Mouse (Mus musculus) gastrocnemius, adult 18-20 months (tissue): Measurements from ENCODE around the gene Fosb. TPM values are rescaled to one million over a fixed set of nuclear protein-coding genes. Genes with fewer than 3 reads are reported as not detected.

ENCODE experiments used
- DNase-seq: peaks from one replicate; pipeline ENCODE4 v3.0.0; 2021; ENCODE audit warnings: low spot score
- total RNA-seq, 2 experiments: library from RNA; stranded (reverse); gene quantifications; 2 replicates each; pipeline ENCODE4 v1.2.3; 2021

Gene Fosb
- total RNA-seq, 2 experiments from 2014 or later, result 0.57 to 2.5 TPM

GRCm38 (mm10) chr7:19331910-19332309 lies 22.1 kb upstream of the Fosb start:
- DNase-seq, result no peak

- DNase-seq, result no peak
These were observed 18.6 kb upstream of the Fosb start for GRCm38 (mm10) chr7:19328425-19328824.

- no peak for DNase-seq
These were observed 17.9 kb upstream of the Fosb start for GRCm38 (mm10) chr7:19327782-19328181.

GRCm38 (mm10) chr7:19327128-19327527 lies 17.3 kb upstream of the Fosb start:
- peak; percentile 94 for DNase-seq

GRCm38 (mm10) chr7:19326359-19326758 lies 16.5 kb upstream of the Fosb start:
- peak; percentile 91 for DNase-seq

- DNase-seq, result no peak
These were observed 15.7 kb upstream of the Fosb start for GRCm38 (mm10) chr7:19325262-19326199.

GRCm38 (mm10) chr7:19324221-19324620 lies 14.4 kb upstream of the Fosb start:
- DNase-seq, result no peak

- no peak for DNase-seq
These were observed 12.6 kb upstream of the Fosb start for GRCm38 (mm10) chr7:19322489-19322888.

GRCm38 (mm10) chr7:19321464-19321863 lies 11.6 kb upstream of the Fosb start:
- no peak for DNase-seq

- DNase-seq, result no peak
These were observed 10.8 kb upstream of the Fosb start for GRCm38 (mm10) chr7:19320637-19321036.

GRCm38 (mm10) chr7:19319906-19320305 lies 10.1 kb upstream of the Fosb start:
- DNase-seq, result peak; percentile 96

- DNase-seq, result no peak
These were observed 9.6 kb upstream of the Fosb start for GRCm38 (mm10) chr7:19319458-19319857.

- no peak for DNase-seq
These were observed 8.8 kb upstream of the Fosb start for GRCm38 (mm10) chr7:19318676-19319075.

GRCm38 (mm10) chr7:19318201-19318600 lies 8.3 kb upstream of the Fosb start:
- no peak for DNase-seq

- DNase-seq, result no peak
These were observed 6.8 kb upstream of the Fosb start for GRCm38 (mm10) chr7:19316451-19317161.

- DNase-seq, result no peak
These were observed 4.2 kb upstream of the Fosb start for GRCm38 (mm10) chr7:19314033-19314432.

GRCm38 (mm10) chr7:19311991-19312390 lies 2.1 kb upstream of the Fosb start:
- DNase-seq, result no peak

- no peak for DNase-seq
These were observed 470 bp downstream of the Fosb start for GRCm38 (mm10) chr7:19309278-19309883.

- DNase-seq, result peak; percentile 97
These were observed 1.2 kb downstream of the Fosb start for GRCm38 (mm10) chr7:19308454-19309277.

- peak; percentile 84 for DNase-seq
These were observed 2.0 kb downstream of the Fosb start for GRCm38 (mm10) chr7:19307739-19308453.
